Mouse (Mus musculus): Measurements from ENCODE around the gene Espn. TPM values are rescaled to one million over a fixed set of nuclear protein-coding genes. Genes with fewer than 3 reads are reported as not detected.
A peak's percentile ranks its signal among the peaks of the same experiment; 100 is the strongest.

Espn gene
- polyA plus RNA-seq, 1 experiment from 2014 or later: 1.6 TPM

DNA sequence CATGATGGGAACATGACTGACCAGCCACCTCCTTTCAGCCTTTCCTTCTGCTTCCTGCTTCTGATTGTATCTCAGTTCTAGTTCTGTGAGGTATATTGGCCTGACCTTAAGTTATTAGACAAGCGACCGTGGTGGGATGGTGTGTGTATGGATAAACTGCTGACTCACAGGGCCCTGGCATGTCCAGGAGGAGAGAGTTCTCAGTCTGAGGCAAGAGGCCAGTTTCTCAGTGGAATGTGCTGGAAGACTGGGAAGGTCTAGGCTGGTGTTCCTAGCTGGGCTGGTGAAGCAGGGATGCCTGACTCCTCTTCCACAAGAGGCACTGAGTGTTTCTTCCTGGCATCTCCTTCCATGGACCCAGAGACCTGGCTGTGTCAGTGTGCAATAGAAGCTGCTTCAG lies 10.6 kb upstream of the Espn start:
- no peaks in the 10 kb centered on the region for H3K9me3 ChIP-seq (ENCODE audit: control insufficient read depth, low read length)
- H3K4me3 ChIP-seq (ENCODE audit: low read depth, low read length): no peak overlapping the region
- H3K4me1 ChIP-seq (ENCODE audit: control insufficient read depth, insufficient read depth, low read length): peaks cover 7% of the 10 kb centered on the region; the same call in 1 of the 2 replicates
- H3K9ac ChIP-seq (ENCODE audit: low read length): no peak overlapping the region
- no peaks in the 10 kb centered on the region for H3K36me3 ChIP-seq (ENCODE audit: control insufficient read depth, insufficient read depth, low read length)
- WGBS: 91% methylated on average over 2 of the region's 2 CpGs
- H3K4me2 ChIP-seq (ENCODE audit: low read depth, severe bottlenecking): no peak overlapping the region
- ATAC-seq (ENCODE audit: insufficient number of reproducible peaks, low FRiP score, low TSS enrichment, low read depth) (no peak), DNase-seq (ENCODE audit: low spot score) (no peak)
- peaks cover 45% of the 10 kb centered on the region for H3K27me3 ChIP-seq (ENCODE audit: control insufficient read depth, insufficient read depth, low read length)
- H3K27ac ChIP-seq (replicated peaks; ENCODE audit: low read depth, low read length): no peak overlapping the region

DNA sequence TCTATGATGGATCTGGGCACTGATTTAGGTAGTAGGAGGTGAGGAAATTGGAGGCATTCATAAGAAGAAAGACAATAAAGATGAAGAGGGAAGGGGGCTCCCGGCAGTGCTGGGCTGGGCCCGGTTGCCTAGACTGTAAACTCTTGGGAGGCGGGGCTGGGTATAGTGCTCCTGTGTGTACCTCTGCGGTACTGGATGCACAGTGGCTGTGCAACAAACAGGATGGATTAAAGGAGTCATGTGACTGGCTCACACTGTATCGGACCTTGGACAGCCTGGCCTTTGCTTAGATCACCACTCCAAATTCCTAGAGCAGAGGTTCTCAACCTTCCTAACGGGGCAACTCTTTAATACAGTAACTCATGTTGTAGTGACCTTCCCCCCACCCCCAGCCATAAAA lies 9.4 kb upstream of the Espn start:
- Histone ChIP-seq H3K9me3 (ENCODE audit: control insufficient read depth, low read length) (no peaks in the 10 kb centered on the region), H3K27me3 (ENCODE audit: control insufficient read depth, insufficient read depth, low read length) (peaks cover 51% of the 10 kb centered on the region), H3K9ac (ENCODE audit: low read length) (no peak overlapping the region), H3K4me1 (ENCODE audit: control insufficient read depth, insufficient read depth, low read length) (peaks cover 7% of the 10 kb centered on the region; the same call in 1 of the 2 replicates), H3K4me2 (ENCODE audit: low read depth, severe bottlenecking) (no peak overlapping the region), H3K36me3 (ENCODE audit: control insufficient read depth, insufficient read depth, low read length) (no peaks in the 10 kb centered on the region), H3K4me3 (ENCODE audit: low read depth, low read length) (no peak overlapping the region), H3K27ac (replicated peaks; ENCODE audit: low read depth, low read length) (no peak overlapping the region)
- DNase-seq (ENCODE audit: low spot score): no peak
- ATAC-seq (ENCODE audit: insufficient number of reproducible peaks, low FRiP score, low TSS enrichment, low read depth): no peak
- WGBS: 81% methylated on average over 6 of the region's 6 CpGs

DNA sequence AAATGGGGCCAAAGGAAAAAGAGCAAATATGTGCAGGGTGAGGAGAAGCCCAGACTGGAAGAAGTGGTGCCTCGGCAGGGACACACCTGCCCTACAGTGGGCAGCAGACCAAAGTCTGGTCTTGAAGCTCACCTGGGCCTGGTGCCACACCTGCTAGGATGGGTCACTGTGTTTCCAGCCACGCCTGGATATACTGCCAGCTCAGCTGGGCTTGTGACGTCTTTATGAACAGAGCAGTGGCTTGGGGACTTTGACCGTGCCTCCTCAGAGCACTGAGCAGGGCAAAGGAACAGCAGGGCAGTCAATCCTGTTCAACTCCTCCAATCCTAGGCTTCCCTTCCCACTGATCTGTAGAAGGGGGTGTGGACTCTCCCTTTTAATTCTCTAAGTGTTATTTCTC lies 8.6 kb upstream of the Espn start:
- Histone ChIP-seq H3K4me3 (ENCODE audit: low read depth, low read length) (no peak overlapping the region), H3K9ac (ENCODE audit: low read length) (no peak overlapping the region), H3K36me3 (ENCODE audit: control insufficient read depth, insufficient read depth, low read length) (no peaks in the 10 kb centered on the region), H3K27me3 (ENCODE audit: control insufficient read depth, insufficient read depth, low read length) (peaks cover 51% of the 10 kb centered on the region), H3K4me2 (ENCODE audit: low read depth, severe bottlenecking) (no peak overlapping the region), H3K27ac (replicated peaks; ENCODE audit: low read depth, low read length) (no peak overlapping the region), H3K4me1 (ENCODE audit: control insufficient read depth, insufficient read depth, low read length) (peaks cover 7% of the 10 kb centered on the region; the same call in 1 of the 2 replicates), H3K9me3 (ENCODE audit: control insufficient read depth, low read length) (no peaks in the 10 kb centered on the region)
- ATAC-seq (ENCODE audit: insufficient number of reproducible peaks, low FRiP score, low TSS enrichment, low read depth) (no peak), DNase-seq (ENCODE audit: low spot score) (no peak)
- 39% methylated on average over 4 of the region's 4 CpGs for WGBS

DNA sequence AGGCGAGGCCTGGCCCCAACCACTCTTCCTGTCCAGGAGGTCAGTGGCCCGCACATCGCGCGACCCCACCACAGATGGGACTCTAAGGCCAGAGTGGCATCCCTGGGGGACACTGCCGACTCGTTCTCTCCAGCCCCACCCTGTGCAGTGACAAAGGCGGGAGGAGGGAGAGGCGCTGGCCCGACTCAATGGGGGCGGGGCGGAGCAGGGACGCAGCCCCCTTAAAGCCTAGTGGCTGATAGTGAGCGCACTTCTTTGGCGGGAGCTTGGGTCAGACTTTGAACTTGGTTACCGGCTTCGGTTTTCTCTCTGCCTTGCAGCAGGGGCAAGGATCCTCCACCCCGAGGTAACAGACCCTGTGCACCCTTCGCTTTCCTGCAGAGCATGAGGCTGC lies 7.1 kb upstream of the Espn start:
- WGBS: 3% methylated on average over 19 of the region's 19 CpGs
- Histone ChIP-seq H3K4me1 (ENCODE audit: control insufficient read depth, insufficient read depth, low read length) (peaks cover 5% of the 10 kb centered on the region; the same call in 1 of the 2 replicates), H3K9me3 (ENCODE audit: control insufficient read depth, low read length) (no peaks in the 10 kb centered on the region), H3K4me3 (ENCODE audit: low read depth, low read length) (no peak overlapping the region), H3K27ac (replicated peaks; ENCODE audit: low read depth, low read length) (no peak overlapping the region), H3K36me3 (ENCODE audit: control insufficient read depth, insufficient read depth, low read length) (no peaks in the 10 kb centered on the region), H3K9ac (ENCODE audit: low read length) (no peak overlapping the region), H3K4me2 (ENCODE audit: low read depth, severe bottlenecking) (no peak overlapping the region), H3K27me3 (ENCODE audit: control insufficient read depth, insufficient read depth, low read length) (peaks cover 51% of the 10 kb centered on the region)
- ATAC-seq (ENCODE audit: insufficient number of reproducible peaks, low FRiP score, low TSS enrichment, low read depth): no peak
- no peak for DNase-seq (ENCODE audit: low spot score)

GRCm38 (mm10) chr4:152158585-152159284 lies 6.6 kb upstream of the Espn start, which contains the start of gene Hes2:
Hes2 (plus strand) TSS chr4:152158867.
- Histone ChIP-seq H3K4me2 (ENCODE audit: low read depth, severe bottlenecking) (no peak within 1 kb of the TSS; the same call in 1 of the 2 replicates), H3K4me1 (ENCODE audit: control insufficient read depth, insufficient read depth, low read length) (peaks cover 5% of the 10 kb centered on the region; the same call in 1 of the 2 replicates), H3K27ac (replicated peaks; ENCODE audit: low read depth, low read length) (no peak within 1 kb of the TSS), H3K36me3 (ENCODE audit: control insufficient read depth, insufficient read depth, low read length) (no peaks in the 10 kb centered on the region), H3K9ac (ENCODE audit: low read length) (no peak within 1 kb of the TSS), H3K27me3 (ENCODE audit: control insufficient read depth, insufficient read depth, low read length) (peaks cover 51% of the 10 kb centered on the region), H3K4me3 (ENCODE audit: low read depth, low read length) (no peak within 1 kb of the TSS), H3K9me3 (ENCODE audit: control insufficient read depth, low read length) (no peaks in the 10 kb centered on the region)
- 5% methylated on average over 35 of the region's 35 CpGs for WGBS
- no peak for DNase-seq (ENCODE audit: low spot score)
- no peak for ATAC-seq (ENCODE audit: insufficient number of reproducible peaks, low FRiP score, low TSS enrichment, low read depth)

GRCm38 (mm10) chr4:152157779-152158584 lies 5.8 kb upstream of the Espn start:
- no peak overlapping the region for H3K4me3 ChIP-seq (ENCODE audit: low read depth, low read length)
- H3K9ac ChIP-seq (ENCODE audit: low read length): no peak overlapping the region
- 13% methylated on average over 21 of the region's 21 CpGs for WGBS
- peak; percentile 70 for DNase-seq (ENCODE audit: low spot score)
- H3K36me3 ChIP-seq (ENCODE audit: control insufficient read depth, insufficient read depth, low read length): no peaks in the 10 kb centered on the region
- H3K27me3 ChIP-seq (ENCODE audit: control insufficient read depth, insufficient read depth, low read length): peaks cover 58% of the 10 kb centered on the region
- H3K4me1 ChIP-seq (ENCODE audit: control insufficient read depth, insufficient read depth, low read length): peaks cover 5% of the 10 kb centered on the region; the same call in 1 of the 2 replicates
- no peak overlapping the region for H3K27ac ChIP-seq (replicated peaks; ENCODE audit: low read depth, low read length)
- H3K9me3 ChIP-seq (ENCODE audit: control insufficient read depth, low read length): no peaks in the 10 kb centered on the region
- ATAC-seq (ENCODE audit: insufficient number of reproducible peaks, low FRiP score, low TSS enrichment, low read depth): no peak
- H3K4me2 ChIP-seq (ENCODE audit: low read depth, severe bottlenecking): no peak overlapping the region; the same call in 1 of the 2 replicates

DNA sequence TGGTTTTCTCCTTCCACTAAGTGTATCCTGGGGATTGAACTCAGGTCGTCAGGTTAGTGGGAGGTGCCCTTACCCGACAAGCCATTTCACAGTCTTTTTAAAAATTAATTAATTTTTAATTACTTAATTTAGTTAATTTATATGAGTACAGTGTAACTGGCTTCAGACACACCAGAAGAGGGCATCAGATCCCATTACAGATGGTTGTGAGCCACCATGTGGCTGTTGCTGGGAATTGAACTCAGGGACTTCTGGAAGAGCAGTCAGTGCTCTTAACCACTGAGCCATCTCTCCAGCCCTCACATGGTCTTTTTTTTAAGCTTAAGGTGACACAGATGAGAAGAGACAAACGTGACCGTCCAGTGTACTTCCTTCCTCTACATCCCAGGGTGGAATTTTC lies 2.8 kb upstream of the Espn start:
- Histone ChIP-seq H3K4me3 (ENCODE audit: low read depth, low read length) (no peak overlapping the region), H3K36me3 (ENCODE audit: control insufficient read depth, insufficient read depth, low read length) (no peaks in the 10 kb centered on the region), H3K9ac (ENCODE audit: low read length) (no peak overlapping the region), H3K4me2 (ENCODE audit: low read depth, severe bottlenecking) (no peak overlapping the region), H3K4me1 (ENCODE audit: control insufficient read depth, insufficient read depth, low read length) (peaks cover 9% of the 10 kb centered on the region; the same call in 1 of the 2 replicates), H3K27me3 (ENCODE audit: control insufficient read depth, insufficient read depth, low read length) (peaks cover 65% of the 10 kb centered on the region), H3K27ac (replicated peaks; ENCODE audit: low read depth, low read length) (no peak overlapping the region), H3K9me3 (ENCODE audit: control insufficient read depth, low read length) (no peaks in the 10 kb centered on the region)
- DNase-seq (ENCODE audit: low spot score) (no peak), ATAC-seq (ENCODE audit: insufficient number of reproducible peaks, low FRiP score, low TSS enrichment, low read depth) (no peak)
- 64% methylated on average over 4 of the region's 4 CpGs for WGBS

- peaks cover 9% of the 10 kb centered on the region; the same call in 1 of the 2 replicates for H3K4me1 ChIP-seq (ENCODE audit: control insufficient read depth, insufficient read depth, low read length)
- H3K4me2 ChIP-seq (ENCODE audit: low read depth, severe bottlenecking): peak overlapping the region; percentile 3; the same call in 1 of the 2 replicates
- H3K9ac ChIP-seq (ENCODE audit: low read length): no peak overlapping the region
- 4% methylated on average over 23 of the region's 23 CpGs for WGBS
- peaks cover 55% of the 10 kb centered on the region for H3K27me3 ChIP-seq (ENCODE audit: control insufficient read depth, insufficient read depth, low read length)
- DNase-seq (ENCODE audit: low spot score) (peak; percentile 92), ATAC-seq (ENCODE audit: insufficient number of reproducible peaks, low FRiP score, low TSS enrichment, low read depth) (no peak)
- no peaks in the 10 kb centered on the region for H3K36me3 ChIP-seq (ENCODE audit: control insufficient read depth, insufficient read depth, low read length)
- no peak overlapping the region for H3K4me3 ChIP-seq (ENCODE audit: low read depth, low read length)
- H3K27ac ChIP-seq (replicated peaks; ENCODE audit: low read depth, low read length): no peak overlapping the region
- H3K9me3 ChIP-seq (ENCODE audit: control insufficient read depth, low read length): no peaks in the 10 kb centered on the region
Observed at GRCm38 (mm10) chr4:152153771-152154177, 1.6 kb upstream of the Espn start.

All from limb, embryonic 11.5 days (tissue).